Mouse (Mus musculus): Measurements from ENCODE around the gene Nup93. TPM values are rescaled to one million over a fixed set of nuclear protein-coding genes. Genes with fewer than 3 reads are reported as not detected.
A peak's percentile ranks its signal among the peaks of the same experiment; 100 is the strongest.

Nup93 gene
- total RNA-seq, 2 experiments from 2014 or later: 62.9 to 66.3 TPM

DNA sequence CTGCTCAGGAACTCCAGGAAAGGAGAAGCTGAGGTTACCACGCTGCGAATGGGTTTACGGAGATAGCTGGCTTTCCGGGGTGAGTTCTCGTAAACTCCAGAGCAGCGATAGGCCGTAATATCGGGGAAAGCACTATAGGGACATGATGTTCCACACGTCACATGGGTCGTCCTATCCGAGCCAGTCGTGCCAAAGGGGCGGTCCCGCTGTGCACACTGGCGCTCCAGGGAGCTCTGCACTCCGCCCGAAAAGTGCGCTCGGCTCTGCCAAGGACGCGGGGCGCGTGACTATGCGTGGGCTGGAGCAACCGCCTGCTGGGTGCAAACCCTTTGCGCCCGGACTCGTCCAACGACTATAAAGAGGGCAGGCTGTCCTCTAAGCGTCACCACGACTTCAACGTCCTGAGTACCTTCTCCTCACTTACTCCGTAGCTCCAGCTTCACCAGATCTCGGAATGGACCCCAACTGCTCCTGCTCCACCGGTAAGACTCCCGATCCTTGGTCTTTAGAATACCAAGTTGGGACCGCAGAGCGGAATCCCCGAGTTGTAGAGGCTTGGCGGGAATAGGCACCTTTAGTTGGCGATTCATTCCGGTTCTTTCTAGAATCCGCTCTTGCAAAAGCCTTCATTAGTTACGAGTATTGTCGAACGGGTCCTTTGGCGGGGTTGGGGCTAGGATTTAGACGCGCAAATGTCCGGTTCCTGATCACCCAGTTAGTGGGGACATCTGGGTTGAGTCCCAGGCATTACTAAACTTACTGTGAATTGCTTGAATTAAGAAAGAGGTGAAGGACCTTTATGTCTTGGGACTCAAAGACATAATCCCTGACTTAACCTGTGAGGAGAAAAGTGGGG, 35.3 kb upstream of the Nup93 start, which contains the start of gene Mt1:
TSS of gene Mt1 (plus strand) at position 226 of the 856 bp plus-strand sequence.
- Histone ChIP-seq H3K4me3 (peak within 1 kb of the TSS; percentile 70), H3K27ac (peak within 1 kb of the TSS; percentile 97)
- TF ChIP-seq CTCF (conservative IDR thresholded peaks at IDR 0.05): no peak
- peak; percentile 91 to 92 for DNase-seq (ENCODE audit: low spot score in 2 of 2)

DNA sequence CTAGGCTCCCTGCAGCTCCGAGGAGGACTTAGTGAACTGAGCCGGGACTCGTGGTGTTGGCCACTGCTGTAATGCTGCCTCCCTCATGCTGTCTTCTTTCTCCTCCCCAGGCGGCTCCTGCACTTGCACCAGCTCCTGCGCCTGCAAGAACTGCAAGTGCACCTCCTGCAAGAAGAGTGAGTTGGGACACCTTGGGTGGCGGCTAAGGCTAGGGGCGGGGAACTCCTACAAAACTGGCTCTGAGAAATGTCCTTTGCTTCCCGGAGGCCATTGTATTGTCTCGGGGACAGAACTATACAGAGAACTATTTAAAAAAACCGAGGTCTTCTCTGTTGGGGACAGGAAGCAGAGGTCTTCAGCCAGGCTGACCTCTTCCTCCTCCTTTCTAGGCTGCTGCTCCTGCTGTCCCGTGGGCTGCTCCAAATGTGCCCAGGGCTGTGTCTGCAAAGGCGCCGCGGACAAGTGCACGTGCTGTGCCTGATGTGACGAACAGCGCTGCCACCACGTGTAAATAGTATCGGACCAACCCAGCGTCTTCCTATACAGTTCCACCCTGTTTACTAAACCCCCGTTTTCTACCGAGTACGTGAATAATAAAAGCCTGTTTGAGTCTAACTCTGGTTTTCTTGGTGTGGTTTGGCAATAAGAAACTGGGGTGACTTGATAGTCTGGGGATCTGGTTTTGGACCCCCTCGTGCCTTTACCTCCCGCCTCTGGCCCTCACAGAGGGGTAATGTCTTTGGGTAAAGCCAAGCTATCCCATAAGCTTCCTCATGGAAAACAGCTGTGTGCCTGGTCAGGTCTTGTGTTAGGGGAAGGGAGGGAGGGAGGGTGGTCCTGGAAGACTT, 34.4 kb upstream of the Nup93 start:
- TF ChIP-seq CTCF (conservative IDR thresholded peaks at IDR 0.05): no peak
- no peak for DNase-seq (ENCODE audit: low spot score in 2 of 2)
- H3K27ac ChIP-seq: peak overlapping the region; percentile 97
- peak overlapping the region; percentile 70 for H3K4me3 ChIP-seq

DNA sequence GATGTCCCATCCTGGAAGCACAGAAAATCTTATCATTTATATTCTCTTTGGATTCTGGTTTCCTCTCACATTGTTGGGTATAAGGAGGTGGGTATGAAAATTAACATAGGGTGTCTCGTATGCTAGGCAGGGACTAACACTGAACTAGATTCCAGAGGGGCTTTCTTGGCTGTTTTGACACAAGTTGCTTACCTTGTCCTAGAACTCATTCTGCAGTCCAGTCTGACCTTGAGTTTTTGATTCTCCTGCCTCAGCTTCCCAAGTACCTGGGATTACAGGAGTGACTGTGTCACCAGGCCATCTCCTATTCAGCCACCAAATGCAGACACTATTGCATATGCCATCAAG, 33.8 kb upstream of the Nup93 start:
- Histone ChIP-seq H3K27ac (peak overlapping the region; percentile 97), H3K4me3 (peak overlapping the region; percentile 70)
- no peak for DNase-seq (ENCODE audit: low spot score in 2 of 2)
- TF ChIP-seq CTCF (conservative IDR thresholded peaks at IDR 0.05): no peak

DNA sequence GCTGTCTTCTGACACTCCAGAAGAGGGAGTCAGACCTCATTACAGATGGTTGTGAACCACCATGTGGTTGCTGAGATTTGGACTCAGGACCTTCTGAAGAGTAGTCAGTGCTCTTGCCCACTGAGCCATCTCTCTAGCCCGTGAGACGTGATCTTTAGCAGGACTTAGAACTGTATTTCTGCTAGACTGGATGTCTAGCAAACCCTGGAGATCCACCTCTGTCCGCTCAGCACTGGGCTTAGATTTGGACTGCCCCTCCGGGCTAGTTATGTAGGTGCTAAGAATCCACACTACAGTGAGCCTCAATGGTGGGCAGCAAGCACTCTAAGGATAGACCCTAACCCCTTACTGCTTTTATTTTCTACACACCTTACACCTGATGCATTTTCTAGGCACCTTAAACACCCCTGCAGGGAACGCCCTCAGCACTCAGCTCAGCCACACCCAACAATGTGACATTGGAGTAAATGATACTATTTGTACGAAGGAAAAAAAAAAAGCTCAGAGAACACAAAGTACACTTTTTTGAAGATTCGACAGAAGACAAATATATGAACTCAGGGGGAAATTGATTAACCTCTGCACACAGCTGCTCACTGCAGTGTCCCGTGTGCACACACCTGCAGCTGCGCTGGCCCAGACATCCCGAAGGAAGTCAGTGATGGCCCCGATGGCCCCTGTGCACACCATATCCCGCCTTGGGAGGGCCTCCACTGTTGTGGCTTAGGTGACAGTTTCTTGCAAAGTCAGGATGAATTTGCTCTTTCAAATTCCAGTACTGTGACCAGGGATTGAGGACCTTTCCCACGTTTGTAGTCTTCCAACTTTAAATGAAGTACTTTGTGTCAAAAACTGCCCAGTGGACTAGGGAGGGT, 32.1 kb upstream of the Nup93 start:
- Histone ChIP-seq H3K27ac (peak overlapping the region; percentile 69; the same call in 1 of the 2 replicates), H3K4me3 (peak overlapping the region; percentile 41; the same call in 1 of the 2 replicates)
- DNase-seq (ENCODE audit: low spot score in 2 of 2): no peak
- no peak for TF ChIP-seq CTCF (conservative IDR thresholded peaks at IDR 0.05)

DNA sequence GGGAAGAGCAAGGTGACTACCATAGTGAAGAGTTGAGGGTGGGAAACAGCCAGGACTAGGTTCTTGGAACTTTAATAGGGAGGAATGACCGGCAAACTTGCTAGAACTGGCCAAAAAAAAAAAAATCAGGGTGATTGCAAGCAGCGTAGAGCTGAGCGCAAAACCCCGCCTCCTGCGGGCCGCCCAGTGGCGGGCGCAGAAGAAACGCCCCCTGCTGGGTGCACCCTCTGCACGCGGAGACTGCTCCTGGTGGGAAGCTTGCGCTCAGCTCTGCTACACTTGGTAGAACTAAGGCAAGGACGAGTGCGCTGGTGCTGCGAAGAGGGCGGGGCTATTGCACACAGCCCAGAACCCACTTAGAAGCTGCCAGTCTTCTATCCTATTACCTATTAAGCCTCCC, 31.2 kb upstream of the Nup93 start:
- TF ChIP-seq CTCF (conservative IDR thresholded peaks at IDR 0.05): peak; percentile 82

DNA sequence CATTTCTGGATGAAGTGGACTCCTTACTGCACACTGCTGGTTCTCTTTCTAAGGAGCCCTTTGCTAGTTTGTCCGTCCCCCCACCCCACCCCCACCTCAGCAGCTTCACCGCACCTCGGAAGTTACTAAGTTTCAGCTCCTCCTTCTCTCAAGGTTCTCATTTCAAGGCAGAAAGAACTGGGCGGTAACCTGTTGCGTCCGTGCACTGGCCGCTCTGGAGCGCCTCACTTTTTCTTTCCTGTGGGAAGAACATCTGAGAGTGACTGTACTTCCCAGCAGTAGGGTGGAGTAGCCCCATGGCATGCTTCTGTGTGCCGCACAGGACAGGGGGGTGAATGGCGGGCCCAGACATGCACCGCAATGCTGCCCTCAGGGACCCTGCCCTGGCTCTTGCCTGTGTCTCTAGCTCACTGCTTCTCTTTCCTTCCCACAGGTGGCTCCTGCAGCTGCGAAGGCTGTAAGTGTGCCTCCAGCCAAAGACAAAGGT, 30.0 kb upstream of the Nup93 start:
- Histone ChIP-seq H3K27ac (no peak overlapping the region), H3K4me3 (no peak overlapping the region)
- no peak for DNase-seq (ENCODE audit: low spot score in 2 of 2)
- no peak for TF ChIP-seq CTCF (conservative IDR thresholded peaks at IDR 0.05)

More for the DNA sequence above, 31.2 kb upstream of the Nup93 start:
- peak; percentile 70 to 76 for DNase-seq (ENCODE audit: low spot score in 2 of 2)
- Histone ChIP-seq H3K4me3 (peak overlapping the region; percentile 41), H3K27ac (peak overlapping the region; percentile 69)

DNA sequence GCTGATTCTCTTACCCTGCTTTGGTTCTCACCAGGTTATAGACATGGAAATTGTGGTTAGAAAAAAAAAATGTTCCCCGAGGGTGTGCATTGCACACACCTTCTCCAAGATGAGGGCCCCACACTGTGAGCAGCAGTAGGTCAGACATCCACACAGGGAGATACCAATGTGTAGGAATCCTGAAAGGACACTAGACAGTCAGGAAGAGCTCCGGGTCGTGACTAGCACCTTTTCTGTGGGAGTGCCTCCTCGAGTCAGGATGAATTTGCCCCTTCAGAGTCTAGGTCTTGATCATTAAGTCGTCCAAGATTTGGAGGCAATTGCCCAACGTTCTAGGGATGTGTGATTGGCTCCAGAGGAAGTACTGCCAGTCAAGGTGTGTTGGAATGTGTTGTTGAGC, 28.6 kb upstream of the Nup93 start:
- TF ChIP-seq CTCF (conservative IDR thresholded peaks at IDR 0.05): no peak
- Histone ChIP-seq H3K27ac (no peak overlapping the region), H3K4me3 (no peak overlapping the region)
- DNase-seq (ENCODE audit: low spot score in 2 of 2): no peak

DNA sequence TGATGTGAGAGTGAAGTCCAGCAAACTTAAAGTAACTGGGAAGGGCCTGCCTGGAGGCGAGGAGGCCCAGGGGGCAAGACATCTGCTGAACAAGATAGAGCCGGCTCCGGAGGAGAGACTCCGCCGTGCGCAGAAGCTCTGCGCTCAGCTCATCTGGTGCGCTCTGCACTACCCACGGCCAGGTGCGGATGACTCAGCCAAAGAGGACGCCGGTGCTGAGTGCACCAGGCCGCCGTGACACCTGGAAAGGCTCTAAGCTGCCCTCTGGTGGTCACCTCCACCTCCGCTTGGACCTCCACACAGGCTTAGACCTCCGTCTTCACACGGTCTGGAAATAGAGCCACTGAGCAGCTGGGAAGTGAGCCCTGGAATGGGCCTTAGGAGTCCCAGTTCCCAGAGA, 27.8 kb upstream of the Nup93 start:
- H3K27ac ChIP-seq: peak overlapping the region; percentile 87
- H3K4me3 ChIP-seq: no peak overlapping the region
- peak; percentile 75 for TF ChIP-seq CTCF (conservative IDR thresholded peaks at IDR 0.05)
- peak in 1 of 2 experiments; percentile 47 for DNase-seq (ENCODE audit: low spot score in 2 of 2)

DNA sequence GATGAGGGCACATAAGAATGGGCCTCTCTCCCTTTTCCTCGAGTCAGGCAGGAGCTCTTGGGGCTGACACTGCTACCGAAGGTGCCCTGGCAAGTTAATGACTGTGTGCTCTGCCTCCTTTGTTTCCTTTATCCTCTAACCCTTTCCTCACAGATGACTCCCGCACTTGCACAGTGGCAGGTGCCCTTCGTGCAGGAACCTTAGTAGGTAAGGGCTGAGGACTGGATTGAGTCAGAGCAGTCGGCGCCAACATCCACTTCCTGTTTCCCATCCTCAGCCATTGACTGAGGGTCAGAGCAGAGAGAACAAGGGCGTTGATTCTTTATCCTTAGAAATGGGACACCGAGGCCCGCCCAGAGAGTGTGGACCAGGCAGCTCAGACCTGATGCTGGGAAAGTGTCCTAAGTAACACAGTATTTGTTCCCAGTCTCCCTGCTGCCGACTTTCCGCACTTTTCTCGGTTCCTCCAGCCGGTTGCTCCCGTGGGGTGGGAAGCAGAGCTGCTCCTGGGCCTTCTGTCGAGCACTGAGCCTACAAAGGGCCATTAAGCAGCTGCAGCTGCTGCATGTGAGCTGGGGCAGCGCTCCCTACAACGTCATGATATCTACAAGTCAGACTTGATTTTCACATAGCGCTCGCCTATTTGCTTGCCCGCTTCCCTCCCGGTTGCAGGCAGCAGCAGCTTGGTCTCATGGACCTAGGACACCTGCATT, 26.9 kb upstream of the Nup93 start:
- H3K27ac ChIP-seq: peak overlapping the region; percentile 87
- no peak overlapping the region for H3K4me3 ChIP-seq
- no peak for DNase-seq (ENCODE audit: low spot score in 2 of 2)
- TF ChIP-seq CTCF (conservative IDR thresholded peaks at IDR 0.05): no peak

DNA sequence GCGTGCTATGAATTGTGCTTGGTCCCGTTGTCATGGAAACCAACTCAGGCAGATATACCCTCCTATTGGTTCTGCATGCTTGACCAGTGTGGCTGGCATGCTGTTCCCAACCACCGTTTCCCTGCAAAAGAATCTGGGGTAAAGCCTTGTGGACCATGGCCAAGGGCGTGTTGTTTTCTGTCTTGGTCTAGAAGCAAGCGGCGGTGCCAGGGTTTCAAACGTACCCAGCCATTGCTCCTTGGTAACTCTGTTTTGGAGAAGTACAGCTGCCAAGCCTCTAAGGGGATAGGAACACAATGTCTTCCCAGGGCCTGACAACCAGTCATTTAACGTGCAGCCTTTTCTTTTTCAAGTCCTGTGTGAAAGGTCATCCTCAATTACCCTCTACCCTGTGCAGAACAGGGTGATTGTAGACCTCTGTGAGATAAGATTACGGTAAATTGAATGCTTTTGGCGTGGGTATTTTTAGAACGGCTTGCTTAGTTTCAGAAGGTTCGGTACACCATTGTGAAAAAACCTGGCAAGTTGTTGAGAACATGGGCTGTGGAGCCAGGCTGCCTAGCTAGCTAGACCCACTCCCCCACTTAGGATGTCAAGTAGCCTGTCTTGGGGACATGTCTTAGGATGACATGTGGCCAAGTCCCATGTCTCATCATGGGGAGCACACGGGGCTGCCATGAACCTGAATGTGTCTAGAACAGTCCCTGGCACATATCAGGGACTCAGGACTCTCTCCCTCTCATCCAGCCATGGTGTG, 24.9 kb upstream of the Nup93 start:
- peak; percentile 67 to 81 for DNase-seq (ENCODE audit: low spot score in 2 of 2)
- TF ChIP-seq CTCF (conservative IDR thresholded peaks at IDR 0.05): no peak
- peak overlapping the region; percentile 87 for H3K27ac ChIP-seq
- H3K4me3 ChIP-seq: no peak overlapping the region

DNA sequence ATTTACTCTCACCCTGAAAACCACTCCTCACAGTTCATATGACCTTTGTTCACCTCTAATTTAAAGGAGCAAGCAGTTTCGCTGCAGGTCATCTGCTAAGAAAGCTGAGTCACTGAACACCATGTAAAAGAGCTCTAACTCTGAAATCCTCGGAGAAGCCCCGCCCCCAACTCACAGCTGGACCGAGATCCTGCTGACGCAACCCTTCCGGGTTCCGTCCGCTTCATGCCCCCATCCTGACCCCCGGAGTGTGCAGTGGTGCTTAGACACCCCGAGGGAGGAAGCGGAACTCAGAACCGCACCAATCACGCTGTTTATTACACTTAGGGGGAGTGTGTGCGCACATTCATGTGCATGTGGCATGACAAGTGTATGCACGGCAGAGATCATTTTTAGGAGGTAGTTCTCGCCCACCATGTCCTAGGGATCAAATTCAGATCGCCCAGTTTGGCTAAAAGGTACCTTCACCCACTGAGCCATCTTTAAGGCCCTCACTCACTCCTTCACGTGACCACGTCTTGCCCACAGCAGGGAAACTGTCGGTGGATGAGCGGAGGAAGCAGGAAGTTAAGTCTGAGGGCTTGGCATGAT, 23.2 kb upstream of the Nup93 start:
- H3K4me3 ChIP-seq: no peak overlapping the region
- TF ChIP-seq CTCF (conservative IDR thresholded peaks at IDR 0.05): no peak

More for the DNA sequence above, 23.2 kb upstream of the Nup93 start:
- DNase-seq (ENCODE audit: low spot score in 2 of 2): no peak
- no peak overlapping the region for H3K27ac ChIP-seq
